Comparison of ENCODE assay signal across 8 mouse cellular contexts in the genomic region with DNA sequence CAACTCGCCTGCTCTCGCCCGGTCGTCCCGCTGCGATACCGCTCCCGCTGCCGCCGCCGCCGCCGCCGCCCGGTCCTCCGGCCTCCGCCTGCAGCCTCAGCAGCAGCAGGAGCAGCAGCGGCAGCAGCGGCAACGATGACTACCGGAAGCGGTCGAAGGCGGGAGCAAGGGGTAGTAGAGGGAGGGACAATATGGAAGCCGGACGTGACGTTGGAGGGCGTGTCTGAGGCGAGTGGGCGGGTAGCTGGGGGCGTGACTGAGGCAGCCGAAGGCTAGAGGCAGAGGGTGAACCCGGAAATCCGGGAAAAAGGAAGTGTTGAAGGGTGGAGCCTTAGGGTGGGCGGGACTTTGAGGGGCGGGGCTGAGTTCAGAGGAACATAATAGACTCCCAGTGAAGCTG. TPM values are rescaled to one million over a fixed set of nuclear protein-coding genes. Genes with fewer than 3 reads are reported as not detected.
DNase-seq lines count a peak whose midpoint lies in the region; ATAC-seq and TF ChIP-seq lines count a peak whose summit lies in the region.

Gene Eif4ebp2, minus strand, starts transcription at position 17 of the 400 bp plus-strand sequence.

- TF ChIP-seq POLR2A in olfactory bulb, adult 2 months (IDR thresholded peaks at IDR 0.05; ENCODE audit: insufficient read depth, low read depth, low read length): peak; percentile 93
- peak; percentile 98 for TF ChIP-seq POLR2A in thymus, adult 2 months (IDR thresholded peaks at IDR 0.05; ENCODE audit: control insufficient read depth, extremely low read depth, insufficient read depth, low read length, poor library complexity)

- peak; percentile 97 for ATAC-seq in G1E (ENCODE audit: extremely low read depth, insufficient number of reproducible peaks, low FRiP score, poor library complexity, severe bottlenecking)
- peak; percentile 98 for ATAC-seq in forebrain, embryonic 16.5 days
- peak; percentile 98 for ATAC-seq in lung, embryonic 14.5 days (ENCODE audit: insufficient read depth)

- peak within 1 kb of the TSS; percentile 81 for H3K27ac ChIP-seq in forebrain, embryonic 16.5 days (ENCODE audit: low read length)
- H3K27ac ChIP-seq in layer of hippocampus, adult 2 months: peak within 1 kb of the TSS; percentile 89
- H3K27ac ChIP-seq in lung, embryonic 14.5 days (ENCODE audit: low read depth): peak within 1 kb of the TSS; percentile 84
- no peak within 1 kb of the TSS for H3K27ac ChIP-seq in olfactory bulb, adult 2 months (ENCODE audit: insufficient read depth, low read depth, low read length)
- peak within 1 kb of the TSS; percentile 81 for H3K27ac ChIP-seq in thymus, adult 2 months (ENCODE audit: control insufficient read depth, insufficient read depth, low read length)

- peak; percentile 66 for DNase-seq in G1E (ENCODE audit: low spot score)
- peak; percentile 96 to 99 for DNase-seq in cerebellum, adult 18-20 months
- peak; percentile 99 for DNase-seq in heart, postnatal 36 days
- peak; percentile 99 to 100 for DNase-seq in layer of hippocampus, adult 2 months (ENCODE audit: low spot score in 2 of 2)
- DNase-seq in lung, embryonic 14.5 days: peak; percentile 99
- peak; percentile 99 for DNase-seq in thymus, adult 2 months

- under 1% methylated on average over 34 of the region's 36 CpGs for WGBS in forebrain, embryonic 16.5 days
- WGBS in lung, embryonic 14.5 days: under 1% methylated on average over 35 of the region's 36 CpGs
- 1% methylated on average over 36 of the region's 36 CpGs for WGBS in olfactory bulb, adult 2 months
- under 1% methylated on average over 36 of the region's 36 CpGs for WGBS in thymus, adult 2 months

- no peaks in the 10 kb centered on the region for H3K9me3 ChIP-seq in G1E (replicated peaks)
- no peaks in the 10 kb centered on the region for H3K9me3 ChIP-seq in forebrain, embryonic 16.5 days (ENCODE audit: control insufficient read depth, low read length)
- H3K9me3 ChIP-seq in lung, embryonic 14.5 days (ENCODE audit: low read depth, low read length): no peaks in the 10 kb centered on the region

- peaks cover 28% of the 10 kb centered on the region for H3K36me3 ChIP-seq in G1E (replicated peaks)
- no peaks in the 10 kb centered on the region for H3K36me3 ChIP-seq in forebrain, embryonic 16.5 days (ENCODE audit: control insufficient read depth, insufficient read depth)
- peaks cover 15% of the 10 kb centered on the region; the same call in 1 of the 2 replicates for H3K36me3 ChIP-seq in lung, embryonic 14.5 days (ENCODE audit: insufficient read depth)
- no peaks in the 10 kb centered on the region for H3K36me3 ChIP-seq in thymus, adult 2 months (ENCODE audit: control insufficient read depth, insufficient read depth, low read length)

- no peaks in the 10 kb centered on the region for H3K27me3 ChIP-seq in G1E (ENCODE audit: insufficient read depth, low read length)
- H3K27me3 ChIP-seq in forebrain, embryonic 16.5 days (replicated peaks; ENCODE audit: control insufficient read depth, insufficient read depth, low read length): no peaks in the 10 kb centered on the region
- no peaks in the 10 kb centered on the region for H3K27me3 ChIP-seq in lung, embryonic 14.5 days (ENCODE audit: insufficient read depth, low read length)
- H3K27me3 ChIP-seq in thymus, adult 2 months (ENCODE audit: control insufficient read depth, insufficient read depth, low read length): no peaks in the 10 kb centered on the region

- H3K4me3 ChIP-seq in G1E (ENCODE audit: low read depth, low read length): peak within 1 kb of the TSS; percentile 98
- peak within 1 kb of the TSS; percentile 100 for H3K4me3 ChIP-seq in forebrain, embryonic 16.5 days (replicated peaks; ENCODE audit: low read length)
- H3K4me3 ChIP-seq in layer of hippocampus, adult 2 months: peak within 1 kb of the TSS; percentile 99
- H3K4me3 ChIP-seq in lung, embryonic 14.5 days (ENCODE audit: low read depth, low read length): peak within 1 kb of the TSS; percentile 100
- H3K4me3 ChIP-seq in olfactory bulb, adult 2 months (ENCODE audit: insufficient read depth, low read depth, low read length): peak within 1 kb of the TSS; percentile 81
- H3K4me3 ChIP-seq in thymus, adult 2 months (ENCODE audit: control insufficient read depth, insufficient read depth, low read length): peak within 1 kb of the TSS; percentile 92

- no peak for TF ChIP-seq CTCF in G1E (IDR thresholded peaks at IDR 0.05; ENCODE audit: low read depth, low read length)
- TF ChIP-seq CTCF in layer of hippocampus, adult 2 months (conservative IDR thresholded peaks at IDR 0.05): no peak
- TF ChIP-seq CTCF in lung, embryonic 14.5 days (IDR thresholded peaks at IDR 0.05; ENCODE audit: low read depth): no peak
- TF ChIP-seq CTCF in olfactory bulb, adult 2 months (IDR thresholded peaks at IDR 0.05; ENCODE audit: insufficient read depth, low read depth, low read length): no peak
- TF ChIP-seq CTCF in thymus, adult 2 months (IDR thresholded peaks at IDR 0.05; ENCODE audit: borderline replicate concordance, control insufficient read depth, extremely low read depth, insufficient read depth, low read length, poor library complexity): no peak

- H3K9ac ChIP-seq in forebrain, embryonic 16.5 days (replicated peaks; ENCODE audit: low read depth, low read length): peak within 1 kb of the TSS; percentile 96
- H3K9ac ChIP-seq in lung, embryonic 14.5 days: peak within 1 kb of the TSS; percentile 89

- H3K4me2 ChIP-seq in forebrain, embryonic 16.5 days (ENCODE audit: low read length): peak within 1 kb of the TSS; percentile 93
- H3K4me2 ChIP-seq in lung, embryonic 14.5 days: peak within 1 kb of the TSS; percentile 90

- H3K4me1 ChIP-seq in G1E (ENCODE audit: insufficient read depth, low read depth, low read length): peaks cover 32% of the 10 kb centered on the region
- H3K4me1 ChIP-seq in forebrain, embryonic 16.5 days (replicated peaks; ENCODE audit: control insufficient read depth, insufficient read depth, low read length): peaks cover 27% of the 10 kb centered on the region
- 0 out of 2 replicates have a peak, but pooled peaks cover 7% of the 10 kb centered on the region for H3K4me1 ChIP-seq in lung, embryonic 14.5 days (ENCODE audit: insufficient read depth)
- peaks cover 13% of the 10 kb centered on the region for H3K4me1 ChIP-seq in olfactory bulb, adult 2 months (ENCODE audit: control insufficient read depth, insufficient read depth, low read length)
- H3K4me1 ChIP-seq in thymus, adult 2 months (replicated peaks; ENCODE audit: control insufficient read depth, insufficient read depth, low read length): peaks cover 18% of the 10 kb centered on the region

- intact Hi-C loops in heart, postnatal 36 days (cut with DNase I): loop anchor here (5.0 kb wide), 1 partner anchor 35 kb away; the partner anchor contains the start of gene Nodal

RNA-seq across cellular contexts. Expression of gene Eif4ebp2, which starts in this region (rescaled TPM):
- 184 and 214 TPM in 2 replicates for total RNA-seq in G1E (2014; fragmentation: Nextera tagmentation)
- total RNA-seq in G1E (2017): 8.9 and 9.4 TPM in 2 replicates
- polyA plus RNA-seq in G1E (2012): 96.4 and 118 TPM in 2 replicates
- polyA plus RNA-seq in forebrain, embryonic 16.5 days (2015; fragmentation: Nextera tagmentation; extraction: Ambion mirVana): 78.2 and 88.4 TPM in 2 replicates
- total RNA-seq in heart, postnatal 36 days (2021): 10 to 100 TPM; 65.4 to 74.1 TPM
- total RNA-seq in layer of hippocampus, adult 2 months (2021): 10 to 100 TPM; 47.6 to 57.0 TPM
- 53.8 and 57.4 TPM in 2 replicates for polyA plus RNA-seq in lung, embryonic 14.5 days (2014; fragmentation: Nextera tagmentation; extraction: Ambion mirVana)
- 105 TPM in 1 of 2 replicates, not detected in the other for polyA plus RNA-seq in olfactory bulb, adult 2 months (2012; ENCODE audit: insufficient read depth, insufficient read length, low replicate concordance, missing spikeins)
- 277 and 313 TPM in 2 replicates for polyA plus RNA-seq in thymus, adult 2 months (2012; rRNA removed)
